Mouse (Mus musculus) testis, adult 2 months (tissue): ENCODE results near the gene Aacs. TPM values are rescaled to one million over a fixed set of nuclear protein-coding genes. Genes with fewer than 3 reads are reported as not detected.

Experiments used
- H3K27ac ChIP-seq: fragments of 200-500 bp; 2 replicates; pipeline ENCODE4 v1.5.1; 2012; ENCODE audit warnings: low read depth, low read length; ENCODE audit not compliant: control insufficient read depth, insufficient read depth
- H3K27me3 ChIP-seq: fragments of 200-500 bp; 2 replicates; pipeline ENCODE4 v1.6.1; 2012; ENCODE audit warnings: mild to moderate bottlenecking, low read length, moderate library complexity; ENCODE audit not compliant: control insufficient read depth, insufficient read depth
- H3K36me3 ChIP-seq: fragments of 200-500 bp; 2 replicates; pipeline ENCODE4 v1.6.1; 2012; ENCODE audit warnings: mild to moderate bottlenecking, low read length; ENCODE audit not compliant: control insufficient read depth, insufficient read depth
- H3K4me1 ChIP-seq: fragments of 200-500 bp; 2 replicates; pipeline ENCODE4 v1.6.1; 2012; ENCODE audit warnings: low read length; ENCODE audit not compliant: control insufficient read depth, insufficient read depth
- H3K4me3 ChIP-seq: fragments of 200-500 bp; 2 replicates; pipeline ENCODE4 v1.5.1; 2012; ENCODE audit warnings: low read depth, mild to moderate bottlenecking, low read length, moderate library complexity, mixed read lengths; ENCODE audit not compliant: control insufficient read depth
- CTCF ChIP-seq: fragments of 200-500 bp; IDR thresholded peaks from 2 replicates; pipeline ENCODE4 v1.5.1; 2012; ENCODE audit warnings: low read depth, mild to moderate bottlenecking, inconsistent platforms, low read length, moderate library complexity; ENCODE audit not compliant: control insufficient read depth, insufficient read depth, insufficient replicate concordance
- POLR2A ChIP-seq: fragments of 200-500 bp; IDR thresholded peaks from 2 replicates; pipeline ENCODE4 v1.6.1; 2012; ENCODE audit warnings: low read depth, mild to moderate bottlenecking, inconsistent platforms, low read length, moderate library complexity; ENCODE audit not compliant: control insufficient read depth
- polyA plus RNA-seq: library from polyadenylated mRNA; depleted of rRNA; stranded (reverse); fragments of >200 nt; gene quantifications from 2 replicates; pipeline ENCODE4 v1.2.3, GENCODE M21; 2012

The Aacs gene
- polyA plus RNA-seq, 1 experiment = 90.7 TPM

DNA sequence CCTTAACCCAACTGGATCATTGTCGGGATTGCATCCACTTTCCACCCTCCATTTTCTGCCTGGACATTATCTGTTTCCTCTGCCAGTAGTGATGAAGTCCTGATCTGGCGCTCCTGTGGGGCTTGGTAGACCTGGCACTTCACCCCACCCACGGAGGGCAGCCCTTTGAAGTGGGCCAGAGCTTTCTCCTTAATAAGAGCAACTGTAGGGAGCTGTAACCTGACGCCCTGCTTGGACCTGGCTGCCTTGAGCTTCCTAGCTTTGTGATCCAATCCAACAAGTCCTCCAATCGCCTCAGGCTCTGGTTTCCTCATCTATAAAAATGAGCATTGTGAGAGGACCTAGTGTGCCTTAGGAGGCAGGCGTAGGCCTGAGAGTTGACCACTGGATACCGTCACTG lies 1.9 kb downstream of the Aacs start:
- Histone ChIP-seq H3K4me3 (no peak overlapping the region), H3K4me1 (peaks cover 13% of the 10 kb centered on the region), H3K27me3 (no peaks in the 10 kb centered on the region), H3K27ac (no peak overlapping the region), H3K36me3 (no peaks in the 10 kb centered on the region)
- TF ChIP-seq CTCF (no peak), POLR2A (no peak)

DNA sequence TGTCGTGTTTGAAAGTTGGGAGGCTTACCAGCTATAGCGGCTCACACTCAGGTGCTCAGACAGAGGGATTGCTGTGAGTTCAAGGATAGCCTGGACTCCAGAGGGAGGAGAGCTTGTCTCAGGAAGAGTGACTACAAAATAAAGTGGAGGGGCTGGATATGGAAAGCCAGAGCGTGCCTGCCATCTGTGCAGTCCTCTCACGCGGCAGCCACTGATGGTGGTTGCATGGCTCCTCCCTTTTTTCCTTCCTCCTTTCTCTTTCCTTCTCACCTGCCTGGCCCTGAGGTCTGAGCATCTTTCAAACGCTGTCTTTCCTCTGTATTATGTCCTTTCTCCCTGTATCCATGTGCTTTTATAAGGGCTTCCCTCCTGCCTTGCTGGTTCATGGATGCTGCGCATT lies 2.4 kb downstream of the Aacs start:
- H3K27ac ChIP-seq = no peak overlapping the region
- peaks cover 13% of the 10 kb centered on the region for H3K4me1 ChIP-seq
- TF ChIP-seq POLR2A (no peak), CTCF (no peak)
- no peak overlapping the region for H3K4me3 ChIP-seq
- H3K36me3 ChIP-seq = no peaks in the 10 kb centered on the region
- H3K27me3 ChIP-seq = no peaks in the 10 kb centered on the region

DNA sequence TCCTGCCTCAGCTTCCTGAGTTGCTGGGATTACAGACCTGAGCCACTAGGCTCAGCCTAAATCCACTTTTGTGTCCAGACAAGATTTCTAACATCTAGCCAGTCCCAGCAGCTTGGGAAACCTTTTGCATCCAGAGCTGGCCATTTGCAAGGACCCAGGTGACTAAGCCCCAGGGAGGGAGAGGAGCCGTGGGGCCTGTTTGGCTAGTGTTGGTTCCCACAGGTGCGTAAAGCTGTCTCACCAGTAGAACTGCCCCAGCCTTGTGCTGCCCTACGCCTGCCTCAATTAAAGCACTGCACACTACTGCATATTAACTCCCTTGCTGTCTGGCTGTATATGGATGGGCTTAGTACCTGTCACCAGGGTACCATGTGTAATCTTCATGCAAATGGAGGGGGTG lies 3.8 kb downstream of the Aacs start:
- Histone ChIP-seq H3K27ac (no peak overlapping the region), H3K36me3 (0 out of 2 replicates have a peak, but pooled peaks cover 1% of the 10 kb centered on the region), H3K4me1 (peaks cover 13% of the 10 kb centered on the region), H3K27me3 (no peaks in the 10 kb centered on the region), H3K4me3 (no peak overlapping the region)
- TF ChIP-seq POLR2A (no peak), CTCF (no peak)

DNA sequence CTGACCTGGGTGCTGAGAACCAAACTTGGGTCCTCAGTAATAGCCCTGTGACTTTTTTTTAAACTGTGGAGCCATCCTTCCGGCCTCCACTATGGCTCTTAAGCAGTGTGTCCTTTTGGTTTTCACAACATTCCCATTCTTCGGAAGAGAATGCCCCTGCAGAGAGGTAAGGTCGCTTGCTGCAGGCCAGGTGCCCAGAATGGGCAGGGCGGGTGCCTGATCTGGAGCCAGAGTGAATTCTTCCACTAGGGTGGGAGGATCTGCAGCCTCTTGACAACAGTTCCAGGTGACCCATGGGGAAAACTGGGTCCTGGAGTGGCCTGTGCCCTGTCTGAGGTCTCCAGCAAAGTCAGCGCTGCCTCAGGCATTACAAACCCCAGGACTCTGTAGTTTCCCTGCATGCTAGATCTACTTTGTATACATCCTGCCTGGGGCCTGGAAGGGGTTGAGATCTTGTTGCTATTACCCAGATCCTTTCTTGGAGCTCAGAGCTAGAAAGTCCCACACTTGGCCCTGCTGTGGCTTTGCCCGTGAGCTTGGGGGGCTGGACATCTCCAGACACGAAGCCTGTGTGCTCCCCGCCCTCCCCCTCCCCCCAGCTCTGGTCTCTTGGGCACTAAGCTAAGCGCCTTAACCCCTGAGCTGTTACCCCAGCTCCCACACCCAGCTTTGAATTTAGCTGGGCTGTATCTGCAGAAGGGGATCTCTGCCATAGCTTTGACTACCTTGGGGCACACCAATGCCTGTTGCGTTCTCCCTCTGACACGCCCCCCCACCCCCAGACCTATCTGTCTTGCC lies 5.0 kb downstream of the Aacs start:
- H3K36me3 ChIP-seq = 0 out of 2 replicates have a peak, but pooled peaks cover 1% of the 10 kb centered on the region
- no peak overlapping the region for H3K4me3 ChIP-seq
- H3K27me3 ChIP-seq = no peaks in the 10 kb centered on the region
- H3K4me1 ChIP-seq = peaks cover 11% of the 10 kb centered on the region
- TF ChIP-seq CTCF = no peak
- TF ChIP-seq POLR2A = no peak
- H3K27ac ChIP-seq = no peak overlapping the region

DNA sequence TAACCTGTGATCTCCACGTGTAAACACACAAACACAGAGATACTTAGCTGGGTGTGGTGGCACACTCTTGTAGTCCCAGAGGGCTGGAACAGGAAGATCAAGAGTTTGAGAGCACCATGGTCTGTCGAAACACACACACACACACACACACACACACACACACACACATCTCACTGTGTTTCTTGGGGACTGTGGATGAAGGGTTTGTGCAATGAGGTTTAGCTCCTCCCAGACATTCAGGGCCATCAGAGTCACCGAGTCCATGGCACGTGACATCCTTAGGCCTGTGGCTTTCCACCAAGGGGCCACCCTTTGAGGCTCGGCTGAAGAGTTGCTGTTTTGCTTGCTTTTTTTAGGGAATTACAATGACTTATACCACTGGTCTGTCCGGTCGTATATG lies 6.9 kb downstream of the Aacs start:
- TF ChIP-seq POLR2A (no peak), CTCF (no peak)
- Histone ChIP-seq H3K4me3 (no peak overlapping the region), H3K27ac (no peak overlapping the region), H3K27me3 (no peaks in the 10 kb centered on the region), H3K36me3 (0 out of 2 replicates have a peak, but pooled peaks cover 1% of the 10 kb centered on the region), H3K4me1 (no peaks in the 10 kb centered on the region)

DNA sequence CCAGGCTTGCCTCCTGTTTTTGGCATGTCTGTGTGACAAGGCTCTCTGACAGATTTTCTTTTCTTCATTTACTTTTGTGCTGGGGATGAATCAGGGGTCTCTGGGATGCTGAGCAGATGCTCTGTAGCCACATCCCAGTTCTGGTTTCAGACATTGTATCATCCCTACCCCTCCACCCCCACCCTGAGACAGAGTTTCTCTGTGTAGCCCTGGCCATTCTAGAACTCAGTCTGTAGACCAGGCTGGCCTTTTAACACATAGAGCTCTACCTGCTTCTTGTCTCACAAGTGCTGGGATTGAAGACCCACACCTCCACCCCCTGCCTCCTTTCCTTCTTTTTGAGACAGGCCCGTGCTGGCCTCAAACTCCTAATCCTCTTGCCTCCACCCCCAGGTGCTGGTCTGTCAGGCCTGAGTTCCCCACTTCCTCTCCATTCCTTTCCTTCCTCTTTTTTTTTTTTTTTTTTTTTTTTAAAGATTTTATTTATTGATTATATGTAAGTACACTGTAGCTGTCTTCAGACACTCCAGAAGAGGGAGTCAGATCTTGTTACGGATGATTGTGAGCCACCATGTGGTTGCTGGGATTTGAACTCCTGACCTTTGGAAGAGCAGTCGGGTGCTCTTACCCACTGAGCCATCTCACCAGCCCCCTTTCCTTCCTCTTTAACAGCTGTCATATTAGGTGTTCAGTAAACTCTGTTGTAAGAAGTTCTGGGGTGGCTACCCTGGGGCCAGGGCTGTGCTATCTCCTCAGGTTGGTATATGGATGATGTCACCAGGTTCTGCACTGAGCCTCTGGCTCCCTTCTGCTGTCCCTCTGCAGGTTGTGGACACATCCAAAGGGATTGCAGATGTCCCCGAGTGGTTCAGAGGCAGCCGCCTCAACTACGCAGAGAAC lies 8.3 kb downstream of the Aacs start:
- TF ChIP-seq POLR2A = no peak
- no peak for TF ChIP-seq CTCF
- H3K4me3 ChIP-seq = no peak overlapping the region
- no peaks in the 10 kb centered on the region for H3K27me3 ChIP-seq
- H3K27ac ChIP-seq = no peak overlapping the region
- H3K4me1 ChIP-seq = no peaks in the 10 kb centered on the region
- 0 out of 2 replicates have a peak, but pooled peaks cover 1% of the 10 kb centered on the region for H3K36me3 ChIP-seq
